Mouse (Mus musculus): Measurements from ENCODE around the gene Ccdc155. TPM values are rescaled to one million over a fixed set of nuclear protein-coding genes. Genes with fewer than 3 reads are reported as not detected.

Ccdc155 gene
- polyA plus RNA-seq, 1 experiment from 2014 or later, result 0.97 TPM

DNA sequence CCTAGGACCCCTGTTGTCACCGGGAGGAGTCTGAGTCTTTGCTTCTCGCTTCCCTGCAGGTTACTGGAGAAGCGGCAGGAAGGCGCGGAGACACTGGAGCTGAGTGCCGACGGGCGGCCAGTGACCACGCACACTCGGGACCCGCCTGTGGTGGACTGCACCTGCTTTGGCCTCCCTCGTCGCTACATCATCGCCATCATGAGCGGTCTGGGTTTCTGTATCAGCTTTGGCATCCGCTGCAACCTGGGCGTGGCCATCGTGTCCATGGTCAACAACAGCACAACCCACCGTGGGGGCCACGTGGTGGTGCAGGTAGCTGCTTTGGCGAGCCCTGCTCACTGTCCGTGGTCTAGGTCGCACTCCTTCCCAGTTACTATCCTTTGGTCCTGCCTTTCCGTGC is 36.0 kb downstream of the Ccdc155 start:
- peak overlapping the region; percentile 28 for H3K4me2 ChIP-seq (replicated peaks)
- ATAC-seq, result no peak
- no peak overlapping the region for H3K9ac ChIP-seq (replicated peaks)
- WGBS, result 4% methylated on average over 24 of the region's 24 CpGs
- no peak overlapping the region for H3K27ac ChIP-seq
- H3K27me3 ChIP-seq, result peaks cover 83% of the 10 kb centered on the region
- H3K4me3 ChIP-seq (replicated peaks), result peak overlapping the region; percentile 15
- no peaks in the 10 kb centered on the region for H3K36me3 ChIP-seq
- H3K4me1 ChIP-seq (replicated peaks), result peaks cover 25% of the 10 kb centered on the region
- H3K9me3 ChIP-seq, result peaks cover 6% of the 10 kb centered on the region; the same call in 1 of the 2 replicates

DNA sequence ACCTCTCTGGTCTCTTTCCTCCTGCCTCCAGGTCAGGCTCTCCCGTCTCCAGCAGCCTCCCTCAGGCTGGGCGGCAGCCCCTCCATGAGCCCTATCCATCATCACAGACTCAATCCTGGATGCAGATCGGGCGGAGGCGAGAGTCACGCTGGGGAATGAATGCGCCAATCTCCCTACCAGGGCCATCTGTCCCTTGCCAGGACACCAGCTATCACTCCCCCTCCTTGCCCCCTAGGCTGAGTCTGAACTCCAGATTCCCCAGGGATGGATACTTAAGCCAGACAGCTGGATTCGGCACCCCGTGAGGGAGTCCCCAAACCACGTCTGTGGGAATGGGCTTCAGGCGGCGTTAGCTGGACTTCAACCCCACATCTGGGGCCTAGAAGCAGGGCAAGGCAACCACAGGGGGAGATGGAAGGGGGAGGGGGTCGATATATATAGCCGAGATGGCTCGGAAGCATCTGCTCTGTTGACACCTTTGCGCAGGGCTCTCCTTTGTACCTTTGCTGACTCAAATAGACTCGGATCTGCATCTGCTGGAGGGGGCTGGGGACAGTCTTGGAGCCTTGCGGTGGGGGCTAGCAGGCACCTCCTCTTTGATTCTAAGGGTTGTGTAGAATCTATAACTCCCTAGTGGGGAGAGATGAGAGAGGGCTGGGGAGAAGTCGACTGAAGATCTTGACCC is 36.8 kb downstream of the Ccdc155 start:
- Histone ChIP-seq H3K4me3 (replicated peaks) (no peak overlapping the region), H3K4me2 (replicated peaks) (peak overlapping the region; percentile 25), H3K9me3 (peaks cover 6% of the 10 kb centered on the region; the same call in 1 of the 2 replicates), H3K36me3 (no peaks in the 10 kb centered on the region), H3K4me1 (replicated peaks) (peaks cover 27% of the 10 kb centered on the region), H3K9ac (replicated peaks) (no peak overlapping the region; the same call in 1 of the 2 replicates), H3K27me3 (peaks cover 91% of the 10 kb centered on the region), H3K27ac (no peak overlapping the region)
- WGBS, result 2% methylated on average over 19 of the region's 19 CpGs
- 0 out of 2 replicates have a peak, but pooled peaks have one; percentile 7 for ATAC-seq

DNA sequence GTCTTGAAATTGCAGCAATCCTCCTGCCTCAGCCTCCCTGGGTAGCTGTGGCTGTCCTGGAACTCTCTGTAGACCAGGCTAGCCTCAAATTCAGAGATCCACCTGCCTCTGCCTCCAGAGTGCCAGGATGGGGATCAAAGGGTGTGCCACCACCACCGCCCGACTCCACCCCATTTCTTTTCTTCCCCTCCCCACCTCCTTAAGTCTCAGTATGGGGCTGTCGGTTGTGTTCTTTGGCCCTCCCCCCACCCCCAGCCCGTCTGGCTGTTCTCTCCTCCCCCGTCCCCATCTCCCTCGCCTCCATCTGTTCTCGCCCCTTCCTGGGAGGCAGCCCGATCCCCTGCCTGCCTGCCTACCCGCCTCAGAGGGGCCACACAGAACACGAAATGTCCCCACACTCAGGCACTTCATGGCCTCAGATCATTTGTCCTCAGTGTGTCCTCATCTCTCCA is 37.7 kb downstream of the Ccdc155 start:
- Histone ChIP-seq H3K36me3 (no peaks in the 10 kb centered on the region), H3K9ac (replicated peaks) (no peak overlapping the region), H3K27ac (no peak overlapping the region), H3K27me3 (peaks cover 90% of the 10 kb centered on the region), H3K9me3 (peaks cover 6% of the 10 kb centered on the region; the same call in 1 of the 2 replicates), H3K4me3 (replicated peaks) (no peak overlapping the region), H3K4me1 (replicated peaks) (peaks cover 34% of the 10 kb centered on the region), H3K4me2 (replicated peaks) (no peak overlapping the region)
- ATAC-seq, result no peak
- 20% methylated on average over 10 of the region's 10 CpGs for WGBS

- no peak for ATAC-seq
- H3K27ac ChIP-seq, result no peak overlapping the region
- no peak overlapping the region for H3K9ac ChIP-seq (replicated peaks)
- peaks cover 34% of the 10 kb centered on the region for H3K4me1 ChIP-seq (replicated peaks)
- peaks cover 84% of the 10 kb centered on the region for H3K27me3 ChIP-seq
- no peaks in the 10 kb centered on the region for H3K36me3 ChIP-seq
- WGBS, result 44% methylated on average over 11 of the region's 11 CpGs
- no peak overlapping the region for H3K4me2 ChIP-seq (replicated peaks)
- peaks cover 6% of the 10 kb centered on the region; the same call in 1 of the 2 replicates for H3K9me3 ChIP-seq
- H3K4me3 ChIP-seq (replicated peaks), result no peak overlapping the region
Observed at GRCm38 (mm10) chr7:45165701-45166100, 39.0 kb downstream of the Ccdc155 start.

DNA sequence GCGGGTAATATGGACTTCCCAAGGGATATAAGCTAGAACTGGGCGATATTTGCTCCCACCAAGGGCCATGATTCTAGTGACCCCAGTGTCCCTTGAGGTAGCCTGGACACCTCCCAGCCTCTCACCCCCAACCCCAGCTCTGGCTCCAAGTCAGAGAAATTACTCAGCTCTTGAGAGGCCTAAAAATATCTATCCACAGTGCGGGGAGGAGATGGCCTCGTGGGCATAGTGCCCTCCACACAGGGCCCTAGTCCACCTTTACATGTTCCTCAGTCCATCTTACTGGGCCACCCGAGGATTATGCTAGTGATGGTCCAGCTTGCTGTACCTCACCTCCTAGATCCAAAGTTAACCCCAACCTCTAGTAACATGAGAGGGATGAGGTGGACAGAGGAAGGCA is 39.9 kb downstream of the Ccdc155 start:
- no peak overlapping the region for H3K27ac ChIP-seq

GRCm38 (mm10) chr7:45163735-45164490 is 40.8 kb downstream of the Ccdc155 start, which contains the start of gene Slc17a7:
Gene Slc17a7 (plus strand): TSS chr7:45163949.
- peaks cover 66% of the 10 kb centered on the region for H3K27me3 ChIP-seq
- H3K4me2 ChIP-seq (replicated peaks), result peak within 1 kb of the TSS; percentile 67
- peaks cover 34% of the 10 kb centered on the region for H3K4me1 ChIP-seq (replicated peaks)
- peak within 1 kb of the TSS; percentile 37 for H3K4me3 ChIP-seq (replicated peaks)
- 2% methylated on average over 41 of the region's 41 CpGs for WGBS
- peaks cover 14% of the 10 kb centered on the region for H3K36me3 ChIP-seq
- no peak within 1 kb of the TSS for H3K27ac ChIP-seq
- ATAC-seq, result no peak
- H3K9me3 ChIP-seq, result no peaks in the 10 kb centered on the region
- H3K9ac ChIP-seq (replicated peaks), result peak within 1 kb of the TSS; percentile 64

More for the DNA sequence above, 39.9 kb downstream of the Ccdc155 start:
- Histone ChIP-seq H3K36me3 (peaks cover 5% of the 10 kb centered on the region; the same call in 1 of the 2 replicates), H3K27me3 (peaks cover 75% of the 10 kb centered on the region), H3K4me2 (replicated peaks) (no peak overlapping the region), H3K9me3 (peaks cover 1% of the 10 kb centered on the region; the same call in 1 of the 2 replicates), H3K9ac (replicated peaks) (no peak overlapping the region), H3K4me3 (replicated peaks) (no peak overlapping the region), H3K4me1 (replicated peaks) (peaks cover 34% of the 10 kb centered on the region)
- 68% methylated on average over 5 of the region's 5 CpGs for WGBS
- no peak for ATAC-seq

DNA sequence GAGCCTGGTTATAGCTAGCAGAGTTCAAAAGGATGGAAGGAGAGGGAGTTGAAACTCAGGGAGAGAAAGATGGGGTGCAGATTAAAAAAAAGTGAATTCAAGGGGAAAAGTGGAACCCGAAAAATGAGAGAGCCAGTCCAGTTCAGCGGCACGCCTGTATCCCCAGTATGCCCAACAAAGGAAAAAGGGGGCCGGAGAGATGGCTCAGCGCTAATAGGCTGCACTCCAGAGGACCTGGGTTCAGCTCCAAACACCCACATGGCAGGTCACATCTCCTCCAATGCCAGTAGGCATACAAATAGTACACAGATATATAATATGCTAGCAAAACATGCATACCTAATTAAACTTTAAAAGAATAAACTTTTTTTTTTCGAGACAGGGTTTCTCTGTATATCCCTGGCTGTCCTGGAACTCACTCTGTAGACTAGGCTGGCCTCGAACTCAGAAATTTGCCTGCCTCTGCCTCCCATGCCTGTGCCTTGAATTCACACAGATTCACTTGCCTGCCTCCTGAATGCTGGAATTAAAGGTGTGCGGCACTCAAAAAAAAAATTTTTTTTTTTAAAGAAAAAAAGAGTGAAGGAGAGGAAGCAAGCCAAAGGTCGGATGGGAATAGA is 41.6 kb downstream of the Ccdc155 start:
- no peak overlapping the region for H3K4me3 ChIP-seq (replicated peaks)

DNA sequence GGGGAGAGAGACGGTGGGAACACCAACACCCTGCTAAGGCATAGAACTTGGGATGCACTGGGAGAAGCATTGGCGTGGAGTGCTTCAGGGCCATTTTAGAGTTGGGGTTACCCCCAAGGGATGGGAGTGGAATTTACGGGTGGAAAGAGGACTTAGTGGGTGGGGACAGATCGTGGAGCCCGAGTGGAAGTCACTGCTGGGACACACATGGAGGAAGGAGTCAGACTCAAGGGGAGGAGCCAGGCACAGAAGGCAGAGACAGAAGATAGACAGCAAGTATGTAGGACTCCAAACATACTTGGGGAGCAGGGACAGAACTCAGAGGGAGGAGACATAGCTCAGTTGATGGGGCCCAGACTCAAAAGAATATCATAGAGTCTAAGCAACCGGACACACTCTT is 42.1 kb downstream of the Ccdc155 start:
- H3K4me2 ChIP-seq (replicated peaks), result peak overlapping the region; percentile 67
- peak overlapping the region; percentile 39 for H3K4me3 ChIP-seq (replicated peaks)
- 25% methylated on average over 6 of the region's 6 CpGs for WGBS
- ATAC-seq, result no peak
- no peak overlapping the region; the same call in 1 of the 2 replicates for H3K9ac ChIP-seq (replicated peaks)
- peaks cover 52% of the 10 kb centered on the region for H3K27me3 ChIP-seq
- H3K4me1 ChIP-seq (replicated peaks), result peaks cover 21% of the 10 kb centered on the region
- H3K36me3 ChIP-seq, result peaks cover 27% of the 10 kb centered on the region
- no peaks in the 10 kb centered on the region for H3K9me3 ChIP-seq
- H3K27ac ChIP-seq, result no peak overlapping the region

More for the DNA sequence above, 41.6 kb downstream of the Ccdc155 start:
- WGBS, result 75% methylated on average over 9 of the region's 9 CpGs
- H3K27ac ChIP-seq, result no peak overlapping the region
- no peaks in the 10 kb centered on the region for H3K9me3 ChIP-seq
- H3K36me3 ChIP-seq, result peaks cover 22% of the 10 kb centered on the region
- H3K4me1 ChIP-seq (replicated peaks), result peaks cover 26% of the 10 kb centered on the region
- no peak for ATAC-seq
- H3K9ac ChIP-seq (replicated peaks), result no peak overlapping the region
- peaks cover 58% of the 10 kb centered on the region for H3K27me3 ChIP-seq
- no peak overlapping the region for H3K4me2 ChIP-seq (replicated peaks)

DNA sequence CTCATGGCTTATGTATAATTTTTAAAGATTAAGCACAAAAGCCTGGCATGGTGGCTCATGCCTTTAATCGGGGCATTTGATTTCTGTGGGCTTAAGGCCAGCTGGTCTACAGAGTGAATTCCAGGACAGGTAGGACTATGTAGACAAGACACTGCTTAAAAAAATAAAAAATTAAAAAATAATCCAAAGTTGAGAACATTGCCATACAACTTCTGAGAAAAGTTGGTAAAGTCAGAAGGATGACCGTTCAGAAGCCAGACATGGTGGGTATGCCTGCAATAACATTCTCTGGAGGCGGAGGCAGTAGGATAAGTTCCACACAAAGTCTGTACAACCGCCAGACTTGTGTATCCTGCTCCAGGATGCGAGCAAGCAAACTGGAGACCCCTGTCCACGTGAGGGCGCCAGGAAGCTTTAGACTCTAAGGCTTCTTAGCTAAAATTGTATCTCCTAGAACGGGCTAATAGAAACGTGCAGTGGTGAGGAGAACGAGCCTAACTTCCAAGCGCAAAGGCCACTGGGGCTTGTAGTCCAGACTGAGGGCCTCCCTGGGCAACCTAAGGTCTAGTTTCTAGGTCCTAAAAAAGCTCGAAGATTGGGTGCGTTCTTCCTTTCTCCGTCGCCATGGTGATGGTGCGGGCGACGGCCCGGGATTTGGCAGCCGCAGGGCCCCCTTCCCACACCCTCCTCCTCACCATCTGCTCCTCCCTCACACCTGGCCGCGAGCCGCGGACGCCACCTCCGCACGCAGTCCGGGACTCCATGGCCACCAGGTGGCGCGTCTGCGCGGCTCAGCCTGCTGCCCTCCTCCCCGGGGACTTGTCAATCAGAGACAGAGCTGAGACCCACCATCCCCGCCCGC is 42.8 kb downstream of the Ccdc155 start:
- Histone ChIP-seq H3K4me2 (replicated peaks) (peak overlapping the region; percentile 67), H3K4me1 (replicated peaks) (peaks cover 16% of the 10 kb centered on the region), H3K9ac (replicated peaks) (no peak overlapping the region; the same call in 1 of the 2 replicates), H3K36me3 (peaks cover 31% of the 10 kb centered on the region), H3K9me3 (no peaks in the 10 kb centered on the region), H3K27me3 (peaks cover 45% of the 10 kb centered on the region), H3K27ac (no peak overlapping the region), H3K4me3 (replicated peaks) (peak overlapping the region; percentile 39)
- ATAC-seq, result peak; percentile 92
- 4% methylated on average over 35 of the region's 35 CpGs for WGBS

DNA sequence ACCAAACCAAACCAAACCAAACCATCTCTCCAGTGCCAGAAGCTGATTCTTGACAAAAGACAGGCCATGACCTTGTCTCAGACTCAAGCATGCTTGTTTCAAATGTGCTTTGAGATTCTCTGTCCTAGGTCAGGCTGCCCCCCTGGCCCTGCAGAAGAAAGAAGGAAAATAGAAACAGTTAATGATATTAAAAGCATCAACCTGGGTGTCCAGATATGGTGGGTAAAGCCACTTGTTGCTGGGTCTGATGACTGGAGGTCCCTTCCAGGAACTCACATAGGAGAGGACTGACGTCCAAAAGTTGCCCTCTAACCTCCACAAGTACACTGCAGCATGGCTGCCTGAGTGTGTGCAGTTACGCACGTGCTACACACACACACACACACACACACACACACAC is 43.8 kb downstream of the Ccdc155 start:
- Histone ChIP-seq H3K4me1 (replicated peaks) (peaks cover 18% of the 10 kb centered on the region), H3K4me3 (replicated peaks) (no peak overlapping the region), H3K27me3 (peaks cover 35% of the 10 kb centered on the region), H3K9ac (replicated peaks) (no peak overlapping the region), H3K9me3 (no peaks in the 10 kb centered on the region), H3K27ac (no peak overlapping the region), H3K4me2 (replicated peaks) (no peak overlapping the region), H3K36me3 (peaks cover 36% of the 10 kb centered on the region)
- ATAC-seq, result no peak
- WGBS, result 89% methylated on average over 3 of the region's 3 CpGs

- ATAC-seq, result no peak
- peaks cover 30% of the 10 kb centered on the region for H3K27me3 ChIP-seq
- no peaks in the 10 kb centered on the region for H3K9me3 ChIP-seq
- WGBS, result 95% methylated on average over 6 of the region's 6 CpGs
- H3K9ac ChIP-seq (replicated peaks), result no peak overlapping the region
- H3K4me1 ChIP-seq (replicated peaks), result peaks cover 23% of the 10 kb centered on the region
- no peak overlapping the region for H3K4me3 ChIP-seq (replicated peaks)
- H3K4me2 ChIP-seq (replicated peaks), result no peak overlapping the region
- peaks cover 36% of the 10 kb centered on the region for H3K36me3 ChIP-seq
- no peak overlapping the region for H3K27ac ChIP-seq
Observed at GRCm38 (mm10) chr7:45160316-45160800, 44.3 kb downstream of the Ccdc155 start.

Measured in midbrain, embryonic 13.5 days (tissue).